Mouse (Mus musculus) neural tube, embryonic 11.5 days (tissue): ENCODE measurements at regions not wholly inside any gene's neighbourhood (a gene's known extent, or its start where the extent isn't known, plus 50 kb on each side); places are given as distances from the start of the nearest gene placed in this dataset.
"Not testable (repeated sequence)": the region's sequence is repeated elsewhere in the genome, so short reads cannot be mapped to it uniquely, and the experiment has no call there.

Experiments used
- ATAC-seq: fragments of 200-750 bp; cut with Nextera tagmentation; 2 replicates; pipeline ENCODE4 v1.8.0; 2017; ENCODE audit warnings: moderate number of reproducible peaks, mild to moderate bottlenecking, moderate TSS enrichment, moderate library complexity; ENCODE audit not compliant: insufficient read depth, low FRiP score, low TSS enrichment
- DNase-seq: peaks from one replicate; pipeline ENCODE4 v3.0.0-alpha.2; 2015; ENCODE audit warnings: low spot score
- H3K27ac ChIP-seq: fragments of 300-500 bp; sonication (generic); 2 replicates; pipeline ENCODE4 v1.5.1; 2014; ENCODE audit warnings: low read depth, mild to moderate bottlenecking, low read length
- H3K27me3 ChIP-seq: fragments of 300-500 bp; sonication (generic); 2 replicates; pipeline ENCODE4 v1.6.1; 2014; ENCODE audit warnings: mild to moderate bottlenecking, low read length, mixed read lengths; ENCODE audit not compliant: control insufficient read depth, insufficient read depth
- H3K36me3 ChIP-seq: fragments of 300-500 bp; sonication (generic); 2 replicates; pipeline ENCODE4 v1.6.1; 2014; ENCODE audit warnings: mild to moderate bottlenecking, low read length, moderate library complexity, mixed read lengths; ENCODE audit not compliant: control insufficient read depth, insufficient read depth
- H3K4me1 ChIP-seq: fragments of 300-500 bp; sonication (generic); 2 replicates; pipeline ENCODE4 v1.6.1; 2014; ENCODE audit warnings: low read length, mixed read lengths; ENCODE audit not compliant: control insufficient read depth, insufficient read depth
- H3K4me2 ChIP-seq: fragments of 300-500 bp; sonication (generic); 2 replicates; pipeline ENCODE4 v1.6.1; 2014; ENCODE audit warnings: low read depth, mild to moderate bottlenecking, moderate library complexity
- H3K4me3 ChIP-seq: fragments of 300-500 bp; sonication (generic); 2 replicates; pipeline ENCODE4 v1.5.1; 2014; ENCODE audit warnings: low read depth, low read length
- H3K9ac ChIP-seq: fragments of 300-500 bp; sonication (generic); 2 replicates; pipeline ENCODE4 v1.6.1; 2014; ENCODE audit warnings: mild to moderate bottlenecking, low read length
- H3K9me3 ChIP-seq: fragments of 300-500 bp; sonication (generic); 2 replicates; pipeline ENCODE4 v1.6.1; 2016; ENCODE audit warnings: low read length; ENCODE audit not compliant: control insufficient read depth
- WGBS: fragments of 180-500 bp; shearing (Covaris S2); extraction: QIAGEN DNeasy Blood & Tissue Kit; methylation state at CpG from one replicate; pipeline ENCODE4 v1.1.7; 2014; 5-methylcytosine and 5-hydroxymethylcytosine counted together

DNA sequence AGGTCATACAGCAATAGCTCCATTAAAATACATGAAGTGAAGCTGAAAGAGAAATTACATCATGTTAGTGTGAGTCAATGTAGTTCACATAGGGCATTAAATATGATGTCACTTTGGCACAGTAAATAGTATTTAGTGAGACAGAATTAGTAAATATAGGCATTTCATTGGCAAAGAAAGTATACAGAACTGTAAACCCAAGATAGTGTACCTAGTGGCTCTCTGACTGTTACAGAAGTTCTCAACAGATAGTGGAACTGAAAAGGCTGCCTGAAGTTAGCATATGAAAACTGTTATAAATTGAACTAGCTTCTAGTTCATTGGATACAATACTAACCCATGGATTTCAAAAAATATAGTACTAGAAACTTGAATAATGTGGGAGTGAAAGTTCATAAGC lies 1642.1 kb upstream of the Cdh6 start:
- Histone ChIP-seq H3K27ac (no peak overlapping the region), H3K27me3 (no peaks in the 10 kb centered on the region), H3K9me3 (no peaks in the 10 kb centered on the region), H3K4me3 (no peak overlapping the region), H3K4me2 (no peak overlapping the region), H3K4me1 (no peaks in the 10 kb centered on the region), H3K9ac (no peak overlapping the region), H3K36me3 (no peaks in the 10 kb centered on the region)
- no peak for ATAC-seq
- no peak for DNase-seq

GRCm38 (mm10) chr15:14806849-14807248 lies 1633.4 kb upstream of the Cdh6 start:
- ATAC-seq (no peak), DNase-seq (no peak)
- Histone ChIP-seq H3K4me2 (no peak overlapping the region), H3K9ac (no peak overlapping the region), H3K27ac (no peak overlapping the region), H3K27me3 (no peaks in the 10 kb centered on the region), H3K4me3 (no peak overlapping the region), H3K36me3 (no peaks in the 10 kb centered on the region), H3K4me1 (no peaks in the 10 kb centered on the region), H3K9me3 (no peaks in the 10 kb centered on the region)
- 56% methylated on average over 1 of the region's 1 CpGs for WGBS

- ATAC-seq (no peak), DNase-seq (no peak)
- WGBS, result 58% methylated on average over 2 of the region's 2 CpGs
- no peaks in the 10 kb centered on the region for H3K27me3 ChIP-seq
- H3K4me2 ChIP-seq, result no peak overlapping the region
- H3K4me1 ChIP-seq, result no peaks in the 10 kb centered on the region
- no peak overlapping the region for H3K4me3 ChIP-seq
- no peak overlapping the region for H3K27ac ChIP-seq
- no peak overlapping the region for H3K9ac ChIP-seq
- no peaks in the 10 kb centered on the region for H3K9me3 ChIP-seq
- no peaks in the 10 kb centered on the region for H3K36me3 ChIP-seq
Measured at GRCm38 (mm10) chr15:14795221-14795620, 1621.7 kb upstream of the Cdh6 start.

DNA sequence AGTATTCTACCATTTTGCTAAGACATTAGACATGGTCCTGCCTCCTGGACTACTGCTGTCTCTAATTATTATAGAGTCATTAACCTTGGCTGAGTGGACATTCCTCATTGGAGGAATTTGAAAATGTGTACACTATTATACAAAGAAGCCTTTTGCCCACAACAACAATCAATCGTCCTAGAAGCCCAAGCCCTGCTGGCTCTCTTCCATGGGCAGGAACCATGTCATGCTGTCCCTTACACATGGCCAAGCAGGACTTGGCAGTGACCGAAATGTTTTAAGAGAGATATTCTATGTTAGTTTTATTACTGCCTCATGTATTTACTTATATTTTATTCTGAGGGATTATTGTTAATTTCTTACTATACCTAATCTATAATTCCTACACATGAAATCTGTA lies 1607.3 kb upstream of the Cdh6 start:
- WGBS, result 84% methylated on average over 2 of the region's 2 CpGs
- Histone ChIP-seq H3K4me2 (no peak overlapping the region), H3K4me1 (no peaks in the 10 kb centered on the region), H3K9me3 (no peaks in the 10 kb centered on the region), H3K27ac (no peak overlapping the region), H3K9ac (no peak overlapping the region), H3K27me3 (no peaks in the 10 kb centered on the region), H3K36me3 (no peaks in the 10 kb centered on the region), H3K4me3 (no peak overlapping the region)
- DNase-seq (no peak), ATAC-seq (no peak)

- no peak overlapping the region for H3K27ac ChIP-seq
- no peaks in the 10 kb centered on the region for H3K27me3 ChIP-seq
- H3K9me3 ChIP-seq, result no peaks in the 10 kb centered on the region
- H3K9ac ChIP-seq, result no peak overlapping the region
- H3K4me1 ChIP-seq, result no peaks in the 10 kb centered on the region
- ATAC-seq, result no peak
- H3K36me3 ChIP-seq, result no peaks in the 10 kb centered on the region
- H3K4me3 ChIP-seq, result no peak overlapping the region
- no peak for DNase-seq
- 88% methylated on average over 2 of the region's 2 CpGs for WGBS
- H3K4me2 ChIP-seq, result no peak overlapping the region
Measured at GRCm38 (mm10) chr15:14741733-14742132, 1568.3 kb upstream of the Cdh6 start.

GRCm38 (mm10) chr15:14697925-14698324 lies 1524.5 kb upstream of the Cdh6 start:
- not testable (repeated sequence) for ATAC-seq, H3K27me3 ChIP-seq, H3K9ac ChIP-seq, H3K4me3 ChIP-seq, H3K9me3 ChIP-seq, H3K4me1 ChIP-seq, H3K4me2 ChIP-seq, DNase-seq, H3K36me3 ChIP-seq, H3K27ac ChIP-seq
- 92% methylated on average over 2 of the region's 2 CpGs for WGBS

- H3K36me3 ChIP-seq, result no peaks in the 10 kb centered on the region
- WGBS, result 89% methylated on average over 10 of the region's 10 CpGs
- no peak overlapping the region for H3K27ac ChIP-seq
- H3K9ac ChIP-seq, result no peak overlapping the region
- DNase-seq (no peak), ATAC-seq (no peak)
- H3K4me3 ChIP-seq, result no peak overlapping the region
- no peaks in the 10 kb centered on the region for H3K9me3 ChIP-seq
- H3K27me3 ChIP-seq, result no peaks in the 10 kb centered on the region
- no peaks in the 10 kb centered on the region for H3K4me1 ChIP-seq
- H3K4me2 ChIP-seq, result no peak overlapping the region
Measured at GRCm38 (mm10) chr15:14696481-14696880, 1523.0 kb upstream of the Cdh6 start.

DNA sequence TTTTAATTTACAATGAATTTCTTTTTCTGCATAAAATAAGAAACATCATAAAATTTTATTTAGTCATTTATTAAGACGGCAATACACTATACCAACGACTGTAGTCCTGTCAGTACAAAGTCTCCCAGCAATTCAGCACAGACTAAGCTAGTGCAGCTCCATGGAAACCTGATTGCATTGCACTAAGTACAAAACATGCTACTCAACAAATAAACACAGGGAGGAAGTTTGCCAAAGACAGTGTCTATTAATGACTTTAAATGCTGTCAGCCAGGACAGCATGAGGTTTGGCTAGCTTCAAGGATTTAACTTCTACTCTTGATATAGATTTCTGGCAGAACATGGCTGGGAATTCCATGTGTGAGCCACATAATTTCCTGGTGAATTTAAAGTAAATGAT lies 1515.7 kb upstream of the Cdh6 start:
- DNase-seq (no peak), ATAC-seq (no peak)
- 82% methylated on average over 2 of the region's 2 CpGs for WGBS

GRCm38 (mm10) chr15:14642291-14642690 lies 1468.8 kb upstream of the Cdh6 start:
- H3K36me3 ChIP-seq, result no peaks in the 10 kb centered on the region
- WGBS, result 94% methylated on average over 2 of the region's 2 CpGs
- no peaks in the 10 kb centered on the region for H3K27me3 ChIP-seq
- ATAC-seq, result no peak
- H3K4me3 ChIP-seq, result no peak overlapping the region
- H3K9ac ChIP-seq, result no peak overlapping the region
- H3K4me2 ChIP-seq, result no peak overlapping the region
- H3K4me1 ChIP-seq, result no peaks in the 10 kb centered on the region
- H3K9me3 ChIP-seq, result no peaks in the 10 kb centered on the region
- DNase-seq, result no peak
- H3K27ac ChIP-seq, result no peak overlapping the region

More for the DNA sequence above, 1515.7 kb upstream of the Cdh6 start:
- Histone ChIP-seq H3K4me2 (no peak overlapping the region), H3K9ac (no peak overlapping the region), H3K4me1 (no peaks in the 10 kb centered on the region), H3K36me3 (no peaks in the 10 kb centered on the region), H3K9me3 (no peaks in the 10 kb centered on the region), H3K27me3 (no peaks in the 10 kb centered on the region), H3K4me3 (no peak overlapping the region), H3K27ac (no peak overlapping the region)
